Mouse (Mus musculus): Measurements from ENCODE around the gene Lrig3. TPM values are rescaled to one million over a fixed set of nuclear protein-coding genes. Genes with fewer than 3 reads are reported as not detected.

Gene Lrig3
- polyA plus RNA-seq (2012; rRNA removed) = 12.5 and 22.8 TPM in 2 replicates

DNA sequence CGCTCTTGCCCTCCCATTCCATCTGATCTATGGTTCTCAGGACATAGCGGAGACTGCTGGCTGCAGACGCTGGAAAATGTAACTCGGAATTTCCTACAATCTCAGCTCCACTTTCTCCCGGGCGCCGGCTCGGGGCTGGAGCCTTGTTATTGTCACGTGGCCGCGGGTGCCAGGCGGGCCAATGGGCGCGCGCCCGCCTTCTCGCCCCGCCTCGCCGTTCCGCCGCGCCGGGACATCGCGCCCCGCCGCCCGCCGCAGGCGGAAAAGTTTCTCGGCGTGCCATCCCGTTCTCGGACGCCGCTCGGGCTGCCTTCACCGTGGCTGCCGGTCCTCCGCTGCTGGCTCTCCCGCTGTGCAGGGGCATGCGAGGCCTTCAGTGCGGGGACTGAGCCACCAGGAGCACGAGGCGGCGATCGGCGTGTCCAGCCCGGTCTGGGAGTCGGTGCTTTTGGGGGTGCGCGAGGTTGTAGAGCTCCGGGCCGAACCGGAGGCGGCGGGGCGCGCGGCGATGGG lies at the start of gene Lrig3:
TSS of gene Lrig3 (plus strand) at position 201 of the 513 bp plus-strand sequence.
- no peak for DNase-seq (ENCODE audit: low read depth, low spot score)

DNA sequence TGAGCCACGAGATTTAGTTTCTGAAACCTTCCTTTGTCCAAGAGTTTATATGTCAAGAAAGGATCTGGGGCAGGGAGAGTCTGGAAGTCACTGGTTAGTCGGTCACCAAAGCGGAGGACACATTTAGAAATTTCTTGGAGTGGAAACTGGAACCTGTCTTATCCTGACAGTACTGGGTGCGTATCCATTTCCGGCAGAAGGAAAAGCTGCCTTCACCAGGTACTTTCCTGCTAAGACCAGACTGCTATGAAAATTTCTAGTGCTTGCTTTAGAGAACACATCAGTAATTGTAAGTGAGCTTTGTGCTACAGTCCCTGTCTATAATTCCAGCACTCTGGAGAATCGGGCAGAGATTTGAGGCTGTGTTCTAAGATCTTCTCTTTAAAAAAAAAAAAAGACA lies 49.2 kb upstream of the Lrig3 start:
- 41% methylated on average over 6 of the region's 6 CpGs for WGBS
- no peak for DNase-seq (ENCODE audit: low read depth, low spot score)

More for the DNA sequence above, at the start of gene Lrig3:
- under 1% methylated on average over 60 of the region's 62 CpGs for WGBS

DNA sequence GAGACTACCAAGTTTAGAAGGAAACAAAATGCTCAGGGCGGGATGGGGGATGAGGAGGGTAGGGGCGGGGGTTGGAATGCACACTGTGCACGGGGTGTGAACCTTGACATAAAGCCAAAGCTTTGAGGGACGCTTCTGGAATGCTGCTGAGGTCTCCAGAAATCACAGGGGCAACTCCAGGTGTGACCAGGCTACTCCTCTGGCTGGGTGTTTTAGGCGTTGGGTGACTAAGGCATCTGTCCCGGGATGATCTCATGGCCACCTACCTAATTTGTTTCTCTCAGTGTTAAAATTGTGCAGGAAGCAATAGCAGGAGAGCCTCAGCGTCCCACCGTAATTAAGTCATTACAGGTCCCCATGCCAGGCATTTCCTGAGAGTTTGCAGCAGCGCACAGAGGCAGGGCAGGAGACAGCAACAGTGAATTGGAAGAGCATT lies 48.5 kb upstream of the Lrig3 start:
- WGBS = 3% methylated on average over 9 of the region's 9 CpGs
- DNase-seq (ENCODE audit: low read depth, low spot score) = no peak

DNA sequence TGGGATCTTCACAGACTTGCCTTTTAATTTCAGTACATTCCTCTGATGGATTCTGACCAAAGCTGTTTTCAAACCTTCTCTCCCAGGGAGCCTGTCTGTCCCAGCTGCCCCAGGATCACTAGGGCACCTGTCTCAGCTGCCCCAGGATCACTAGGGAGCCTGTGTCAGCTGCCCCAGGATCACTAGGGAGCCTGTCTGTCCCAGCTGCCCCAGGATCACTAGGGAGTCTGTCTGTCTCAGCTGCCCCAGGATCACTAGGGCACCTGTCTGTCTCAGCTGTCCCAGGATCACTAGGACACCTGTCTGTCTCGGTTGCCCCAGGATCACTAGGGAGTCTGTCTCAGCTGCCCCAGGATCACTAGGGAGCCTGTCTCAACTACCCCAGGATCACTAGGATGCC lies 47.0 kb upstream of the Lrig3 start:
- no peak for DNase-seq (ENCODE audit: low read depth, low spot score)
- WGBS = 79% methylated on average over 1 of the region's 1 CpGs

DNA sequence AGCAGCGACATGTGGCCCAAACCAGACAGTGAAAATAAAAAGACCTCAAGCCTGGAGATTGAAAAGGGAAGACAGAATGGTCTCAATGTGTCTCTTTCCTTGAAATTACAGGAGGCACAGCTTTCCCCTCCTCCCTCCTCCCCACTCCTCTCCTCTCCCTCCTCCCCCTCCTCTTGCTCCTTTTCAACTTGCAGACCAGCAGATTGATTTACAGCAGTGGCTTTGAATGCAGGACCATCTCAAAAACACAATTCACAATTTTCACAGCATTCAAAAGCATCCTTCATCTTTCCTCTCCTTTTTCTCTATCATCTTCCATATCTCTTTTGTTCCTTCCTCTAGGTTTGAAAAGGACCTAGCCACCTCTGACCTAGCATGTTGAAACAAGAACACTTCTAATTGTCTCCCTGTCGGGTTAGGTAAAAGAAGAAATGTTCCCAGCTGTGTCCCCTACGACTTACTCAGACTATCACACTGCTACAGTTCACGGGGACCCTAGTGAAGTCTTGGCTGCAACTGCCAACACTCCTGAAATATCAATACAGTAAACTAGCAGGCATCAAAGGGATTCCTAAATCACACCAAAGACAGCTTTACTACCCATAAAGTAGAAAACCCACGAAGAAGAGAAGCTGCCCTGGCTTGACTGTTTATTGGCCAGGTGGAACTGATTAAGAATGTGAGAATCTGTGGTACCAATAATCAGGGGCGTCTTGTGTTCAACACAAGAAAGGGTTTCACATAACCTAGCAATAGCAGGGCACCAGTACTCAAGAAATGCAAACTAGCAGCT lies 44.1 kb upstream of the Lrig3 start:
- DNase-seq (ENCODE audit: low read depth, low spot score) = no peak
- WGBS = 38% methylated on average over 6 of the region's 6 CpGs

DNA sequence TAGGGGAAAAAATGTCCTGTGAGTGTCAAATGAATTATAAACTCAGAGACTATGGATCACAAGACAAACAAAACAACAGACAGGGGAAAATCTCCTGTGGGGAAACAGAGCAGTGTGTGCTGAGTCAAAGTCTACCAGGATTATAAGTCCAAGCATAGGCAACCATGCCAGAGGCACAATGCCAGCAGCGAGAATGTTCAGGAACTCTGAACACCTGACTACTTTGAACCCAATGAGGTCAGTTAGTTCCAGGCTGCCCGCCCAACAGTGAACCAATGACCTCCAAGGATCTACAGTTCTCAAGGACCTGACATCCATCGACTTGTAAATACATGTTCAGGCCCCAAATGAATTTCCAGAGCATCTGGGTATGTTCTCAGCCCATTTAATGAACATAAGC lies 36.0 kb upstream of the Lrig3 start:
- 56% methylated on average over 3 of the region's 3 CpGs for WGBS
- DNase-seq (ENCODE audit: low read depth, low spot score) = no peak

DNA sequence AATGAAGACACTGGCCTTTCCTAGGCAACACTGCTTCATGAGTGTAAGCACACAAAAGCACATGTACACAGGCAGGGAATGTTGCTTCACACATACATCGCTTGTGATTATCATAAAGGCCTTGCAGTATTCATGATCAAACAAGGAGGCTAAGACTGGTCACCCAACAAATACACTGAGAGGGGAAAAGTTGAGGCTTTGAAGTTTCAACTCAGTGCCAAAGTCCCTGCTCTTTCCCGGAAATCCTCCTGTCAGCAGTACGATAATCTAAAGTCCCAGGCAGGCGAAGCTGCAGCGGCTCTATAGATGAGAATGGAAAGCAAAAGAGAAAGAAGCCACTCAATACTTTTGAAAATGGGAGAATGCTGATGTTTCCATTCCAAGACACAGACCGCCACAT lies 32.6 kb upstream of the Lrig3 start:
- 66% methylated on average over 6 of the region's 6 CpGs for WGBS
- DNase-seq (ENCODE audit: low read depth, low spot score) = no peak

DNA sequence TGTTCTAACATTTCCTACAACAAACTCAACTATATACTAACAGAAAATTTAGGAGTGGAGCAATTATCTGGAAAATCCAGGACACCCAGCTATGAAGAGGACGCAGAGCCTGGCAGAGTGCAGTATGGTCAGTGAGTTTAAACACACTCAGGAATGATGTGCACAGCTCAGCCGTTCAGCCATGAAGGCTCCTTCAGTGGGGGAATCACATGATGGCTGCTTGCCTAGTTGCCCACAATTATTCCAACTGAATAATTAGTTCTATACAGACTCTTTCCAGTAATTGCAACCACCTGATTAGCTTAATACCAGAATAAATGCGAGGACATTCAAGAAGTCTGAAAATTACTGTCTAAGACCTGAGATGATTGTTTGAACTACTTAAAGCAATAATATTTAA lies 31.9 kb upstream of the Lrig3 start:
- WGBS = 82% methylated on average over 3 of the region's 3 CpGs

DNA sequence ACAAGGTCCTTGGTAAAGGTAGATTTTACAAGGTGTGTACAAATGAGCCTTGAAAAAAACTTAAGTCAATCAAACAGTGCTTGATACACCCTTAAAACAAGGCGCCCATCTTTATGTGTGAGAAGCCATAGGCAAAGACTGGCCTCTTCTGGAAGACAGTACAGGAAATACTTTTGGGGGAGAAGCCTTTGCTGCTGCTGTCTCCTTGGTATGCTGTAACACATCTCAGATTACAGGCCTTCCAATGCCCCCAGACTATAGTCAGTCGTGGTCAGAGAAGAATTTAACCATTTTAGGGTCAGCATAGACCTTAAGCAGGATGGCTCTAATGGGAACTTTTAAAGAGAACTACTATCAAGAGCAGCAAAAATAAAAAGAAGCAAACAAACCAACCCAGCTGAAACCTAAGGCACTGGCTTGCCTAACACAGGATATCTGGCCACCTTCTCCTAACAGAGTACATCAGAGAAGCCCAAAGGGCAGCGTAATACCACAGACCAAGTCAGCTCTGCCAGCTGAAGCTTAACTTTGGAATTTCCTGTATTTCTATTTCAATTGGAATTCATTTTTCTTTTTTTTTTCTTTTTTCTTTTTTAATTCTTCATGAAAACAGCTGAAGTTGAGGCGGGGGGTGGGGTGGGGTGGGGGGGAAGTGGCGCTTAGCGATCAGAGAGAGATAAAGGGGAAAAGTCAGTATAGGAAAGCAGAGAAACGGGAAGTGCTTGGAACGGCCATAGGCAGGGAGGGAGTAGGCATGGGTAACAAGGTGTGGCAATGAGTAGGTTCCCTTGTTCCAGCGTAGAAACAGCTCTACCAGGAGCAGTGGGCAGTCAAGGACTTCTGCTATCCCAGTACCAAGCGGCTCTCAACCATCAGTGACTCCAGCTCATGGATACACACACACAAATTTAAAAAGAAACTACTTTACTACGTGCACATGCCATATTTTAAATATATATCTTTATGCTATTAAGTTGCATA lies 28.2 kb upstream of the Lrig3 start:
- WGBS = 46% methylated on average over 11 of the region's 11 CpGs
- no peak for DNase-seq (ENCODE audit: low read depth, low spot score)

More for the DNA sequence above, 31.9 kb upstream of the Lrig3 start:
- DNase-seq (ENCODE audit: low read depth, low spot score) = no peak

DNA sequence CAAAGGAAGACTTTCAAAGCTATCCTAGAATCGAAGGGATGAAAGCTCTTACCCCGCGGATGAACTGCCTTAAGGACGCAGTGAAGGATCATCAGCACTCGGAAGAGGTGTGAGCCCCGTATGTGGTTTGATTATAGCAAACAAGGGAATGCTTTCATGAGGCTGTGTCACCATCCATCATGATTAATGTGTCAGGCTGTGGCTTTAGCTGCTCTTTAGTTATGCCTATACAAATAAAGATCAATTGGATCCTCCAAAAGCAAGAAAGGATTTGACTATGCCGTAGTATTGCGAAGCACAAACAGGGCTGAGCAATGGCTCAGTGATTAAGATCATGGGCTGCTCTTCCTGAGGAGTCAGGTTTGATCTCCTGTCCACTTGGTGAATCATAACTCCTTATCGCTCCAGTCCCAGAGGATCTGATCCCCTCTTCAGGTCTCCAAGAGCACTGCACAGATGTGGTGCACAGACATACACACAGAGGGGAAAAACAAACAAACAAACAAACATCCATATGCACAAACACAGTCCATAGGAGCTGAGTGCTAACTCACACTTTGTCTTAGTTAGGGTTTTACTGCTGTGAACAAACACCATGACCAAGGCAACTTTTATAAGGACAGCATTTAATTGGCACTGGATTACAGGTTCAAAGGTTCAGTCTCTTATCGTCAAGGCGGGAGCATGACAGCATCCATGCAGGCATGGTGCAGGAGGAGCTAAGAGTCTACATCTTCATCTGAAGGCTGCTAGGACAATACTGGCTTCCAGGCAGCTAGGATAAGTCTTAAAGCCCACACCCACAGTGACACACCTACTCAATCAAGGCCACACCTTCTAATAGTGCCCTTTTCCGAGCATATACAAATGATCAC lies 27.2 kb upstream of the Lrig3 start:
- DNase-seq (ENCODE audit: low read depth, low spot score) = peak; percentile 76
- WGBS = 51% methylated on average over 12 of the region's 12 CpGs

DNA sequence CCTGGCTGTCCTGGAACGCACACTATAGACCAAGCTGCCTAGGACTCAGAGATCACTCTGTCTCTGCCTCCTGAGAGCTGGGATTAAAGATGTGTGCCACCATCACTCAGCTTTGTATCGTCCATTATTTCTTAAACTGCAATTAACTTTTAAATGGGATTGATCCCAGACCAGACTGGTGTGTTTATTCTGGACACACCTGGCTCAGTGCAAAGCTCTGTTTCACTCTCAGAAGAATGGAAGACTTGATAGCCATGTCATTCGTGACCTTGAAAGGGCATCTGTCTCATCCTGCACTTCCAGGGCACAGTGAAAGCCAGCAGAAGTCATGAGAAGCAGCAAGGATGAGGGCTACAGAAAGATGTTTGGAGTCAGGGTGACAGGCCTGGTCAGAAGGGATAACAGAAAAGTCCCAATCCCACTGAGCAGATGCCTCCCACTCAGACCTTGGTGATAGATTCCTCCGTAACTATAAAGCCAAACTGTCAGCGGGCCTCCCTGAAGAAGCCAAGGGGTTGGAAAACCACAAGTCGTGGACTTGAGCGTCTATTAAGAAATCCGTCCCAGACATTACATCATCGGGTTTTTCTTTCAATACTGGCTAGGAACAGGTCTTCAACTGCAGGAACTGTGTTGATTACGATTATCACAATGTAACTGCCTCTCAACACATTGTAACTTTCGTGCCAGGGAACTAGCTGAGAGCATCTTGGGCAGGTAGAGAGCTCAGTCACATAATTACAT lies 25.5 kb upstream of the Lrig3 start:
- no peak for DNase-seq (ENCODE audit: low read depth, low spot score)
- 66% methylated on average over 11 of the region's 11 CpGs for WGBS

DNA sequence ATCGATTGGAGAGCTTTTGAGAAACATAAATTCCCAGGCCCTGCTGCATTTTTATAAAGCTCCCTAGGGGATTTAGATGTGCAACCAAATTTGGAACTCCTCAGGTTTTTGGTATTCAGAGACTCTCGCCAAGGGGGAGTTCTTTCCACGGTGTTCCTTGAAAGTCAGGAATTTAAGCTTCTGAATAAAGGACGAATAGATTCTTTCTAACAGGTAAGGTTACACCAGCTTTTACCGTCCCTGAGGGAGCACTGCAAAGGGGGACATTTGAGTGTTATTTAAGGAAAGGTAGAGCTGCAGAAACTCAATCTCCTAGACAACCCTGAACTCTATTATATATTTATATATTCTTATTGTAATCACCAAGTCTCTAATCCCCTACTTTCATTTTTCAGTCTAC lies 22.9 kb upstream of the Lrig3 start:
- WGBS = 78% methylated on average over 5 of the region's 5 CpGs
- DNase-seq (ENCODE audit: low read depth, low spot score) = no peak

DNA sequence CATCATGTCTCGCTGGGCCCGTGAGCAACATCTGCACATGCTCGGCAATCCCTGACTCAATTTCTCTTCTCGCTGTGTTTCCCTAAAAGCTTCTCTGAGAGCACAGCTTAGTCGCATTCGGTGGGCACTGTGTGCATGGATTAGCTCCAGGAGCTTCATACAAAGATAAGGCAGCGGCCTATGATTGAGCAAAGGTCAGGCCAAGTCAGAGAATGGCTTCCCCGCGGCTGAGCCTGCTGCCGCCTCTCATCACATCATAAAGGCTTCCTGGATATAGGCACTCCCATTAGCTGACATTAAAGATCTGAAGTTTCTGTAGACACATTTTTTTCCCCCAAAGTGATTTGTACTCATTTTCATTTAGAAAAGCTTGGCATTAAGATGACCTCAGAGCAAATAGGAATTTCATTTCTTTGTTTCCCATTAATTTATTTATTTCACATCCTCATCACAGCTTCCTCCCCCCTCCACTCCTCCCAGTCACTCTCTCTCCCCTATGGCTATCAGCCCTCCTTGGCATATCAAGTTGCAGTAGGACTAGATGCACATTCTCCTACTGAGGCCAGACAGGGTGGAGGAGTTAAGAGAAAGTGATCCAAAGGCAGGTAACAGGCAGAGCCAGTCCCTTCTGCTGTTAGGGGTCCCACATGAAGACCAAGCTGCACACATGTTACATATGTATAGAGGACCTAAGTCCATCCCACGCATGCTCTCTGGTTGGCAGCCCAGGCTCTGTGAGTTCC lies 21.0 kb upstream of the Lrig3 start:
- 64% methylated on average over 11 of the region's 11 CpGs for WGBS
- no peak for DNase-seq (ENCODE audit: low read depth, low spot score)

DNA sequence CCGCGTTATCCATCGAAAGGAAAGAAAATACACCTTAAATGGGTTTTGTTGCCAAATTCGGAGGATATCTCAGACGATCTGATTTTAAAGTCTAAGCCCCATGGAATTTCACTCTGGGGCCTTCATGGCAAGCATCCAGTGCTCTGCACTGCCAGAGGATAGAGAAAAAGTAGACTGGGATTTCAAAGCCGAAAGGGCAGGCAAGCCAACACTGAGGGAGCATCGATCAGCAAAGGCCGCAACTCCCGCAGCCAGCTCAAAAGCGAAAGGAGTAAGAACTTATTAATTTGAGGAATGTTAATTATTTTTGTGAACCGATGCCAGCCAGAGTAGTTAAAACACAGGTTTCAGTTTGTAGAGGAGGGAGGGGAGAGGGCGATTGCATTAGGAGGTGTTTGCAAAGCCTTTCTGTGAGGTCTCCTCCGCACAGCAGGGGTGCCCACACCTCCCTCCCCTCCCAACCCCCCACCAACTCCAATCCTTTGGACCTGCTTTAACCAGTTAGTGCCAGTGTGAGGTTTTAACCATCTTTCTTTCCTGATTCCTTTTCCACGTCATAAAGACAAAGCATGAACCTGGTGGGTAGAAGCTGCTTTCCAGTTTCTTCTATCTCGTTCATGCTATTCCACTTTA lies 17.0 kb upstream of the Lrig3 start:
- no peak for DNase-seq (ENCODE audit: low read depth, low spot score)
- WGBS = 76% methylated on average over 15 of the region's 15 CpGs

DNA sequence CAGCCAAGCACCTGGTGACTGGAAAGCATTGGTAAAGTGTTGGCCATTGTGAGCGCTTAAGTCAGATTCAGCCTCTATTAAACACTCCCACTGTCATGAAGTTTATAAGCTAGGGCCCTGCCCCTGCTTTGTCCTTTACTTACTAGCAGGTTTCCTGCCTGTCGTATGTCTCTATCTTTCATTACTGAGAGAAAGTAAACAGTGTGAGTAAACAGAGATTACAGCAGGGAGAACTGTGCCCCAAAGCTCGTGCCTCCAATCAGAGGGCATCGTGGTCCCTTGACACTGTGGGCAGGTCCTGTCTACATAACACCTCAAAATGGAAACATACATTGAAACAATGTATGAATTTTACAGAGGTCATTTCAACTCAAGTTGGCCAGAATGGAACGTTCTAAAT lies 14.3 kb upstream of the Lrig3 start:
- WGBS = 23% methylated on average over 5 of the region's 5 CpGs
- no peak for DNase-seq (ENCODE audit: low read depth, low spot score)

DNA sequence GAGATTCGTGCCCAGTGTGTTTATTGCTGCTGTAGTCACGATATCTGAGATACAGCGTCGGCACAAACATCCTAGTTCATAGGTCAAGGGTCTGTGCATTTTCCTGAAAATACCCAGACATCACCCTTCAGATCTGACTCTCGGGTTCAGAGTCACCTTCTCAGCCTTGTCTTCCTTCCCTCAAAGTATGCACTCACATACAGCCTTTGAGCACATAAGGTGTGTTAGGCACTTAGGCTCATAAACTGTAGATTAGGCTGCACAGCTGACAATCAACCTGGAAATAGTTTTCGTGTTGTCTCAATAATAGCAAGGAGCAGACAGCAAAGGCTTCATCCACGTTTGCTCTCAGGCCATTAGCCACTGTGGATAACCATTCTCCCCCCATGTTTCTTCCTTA lies 11.6 kb upstream of the Lrig3 start:
- DNase-seq (ENCODE audit: low read depth, low spot score) = no peak
- WGBS = 34% methylated on average over 7 of the region's 7 CpGs

DNA sequence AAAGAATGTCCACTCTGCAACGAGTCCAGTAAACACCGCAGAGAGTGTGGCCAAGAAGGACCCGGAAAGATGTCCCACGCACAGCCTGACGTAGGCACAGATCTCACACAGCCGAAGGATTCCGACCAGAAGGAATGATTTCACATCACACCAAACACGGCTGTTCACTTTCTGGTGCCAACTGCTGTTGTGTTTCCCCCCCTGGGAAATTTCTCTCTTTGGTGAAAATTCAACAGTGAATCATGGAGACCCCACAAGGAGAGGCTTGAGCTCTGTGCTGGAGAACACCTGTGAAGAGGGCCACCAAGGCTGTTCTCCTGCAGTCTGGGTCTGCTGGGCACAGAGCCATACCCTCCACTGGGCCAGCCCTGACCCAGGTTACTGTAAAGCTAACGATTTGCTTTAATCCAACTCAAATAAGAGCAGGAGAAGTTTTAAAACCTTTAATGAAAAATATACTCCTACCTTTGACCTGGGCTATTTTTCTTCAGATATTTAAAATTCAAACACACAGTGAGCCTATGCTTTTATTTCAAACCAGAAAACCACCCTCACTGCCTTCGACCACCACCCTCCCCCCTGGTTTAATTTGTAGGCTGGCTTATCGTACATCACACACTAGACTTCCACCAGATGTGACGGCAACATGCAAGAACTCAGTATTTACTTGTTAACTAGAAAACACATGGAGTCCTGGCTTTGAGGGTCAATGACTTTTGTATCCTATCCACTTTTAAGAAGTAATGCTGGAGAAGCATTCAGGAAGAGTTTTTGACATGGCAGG lies 11.0 kb upstream of the Lrig3 start:
- no peak for DNase-seq (ENCODE audit: low read depth, low spot score)
- WGBS = 72% methylated on average over 12 of the region's 12 CpGs
